Mouse (Mus musculus) testis, adult 2 months (tissue): ENCODE results near the gene Efcc1. TPM values are rescaled to one million over a fixed set of nuclear protein-coding genes. Genes with fewer than 3 reads are reported as not detected.
A peak's percentile ranks its signal among the peaks of the same experiment; 100 is the strongest.

Source experiments
- H3K27ac ChIP-seq: fragments of 200-500 bp; 2 replicates; pipeline ENCODE4 v1.5.1; 2012; ENCODE audit warnings: low read depth, low read length; ENCODE audit not compliant: control insufficient read depth, insufficient read depth
- H3K27me3 ChIP-seq: fragments of 200-500 bp; 2 replicates; pipeline ENCODE4 v1.6.1; 2012; ENCODE audit warnings: mild to moderate bottlenecking, low read length, moderate library complexity; ENCODE audit not compliant: control insufficient read depth, insufficient read depth
- H3K36me3 ChIP-seq: fragments of 200-500 bp; 2 replicates; pipeline ENCODE4 v1.6.1; 2012; ENCODE audit warnings: mild to moderate bottlenecking, low read length; ENCODE audit not compliant: control insufficient read depth, insufficient read depth
- H3K4me1 ChIP-seq: fragments of 200-500 bp; 2 replicates; pipeline ENCODE4 v1.6.1; 2012; ENCODE audit warnings: low read length; ENCODE audit not compliant: control insufficient read depth, insufficient read depth
- H3K4me3 ChIP-seq: fragments of 200-500 bp; 2 replicates; pipeline ENCODE4 v1.5.1; 2012; ENCODE audit warnings: low read depth, mild to moderate bottlenecking, low read length, moderate library complexity, mixed read lengths; ENCODE audit not compliant: control insufficient read depth
- CTCF ChIP-seq: fragments of 200-500 bp; IDR thresholded peaks from 2 replicates; pipeline ENCODE4 v1.5.1; 2012; ENCODE audit warnings: low read depth, mild to moderate bottlenecking, inconsistent platforms, low read length, moderate library complexity; ENCODE audit not compliant: control insufficient read depth, insufficient read depth, insufficient replicate concordance
- POLR2A ChIP-seq: fragments of 200-500 bp; IDR thresholded peaks from 2 replicates; pipeline ENCODE4 v1.6.1; 2012; ENCODE audit warnings: low read depth, mild to moderate bottlenecking, inconsistent platforms, low read length, moderate library complexity; ENCODE audit not compliant: control insufficient read depth
- polyA plus RNA-seq: library from polyadenylated mRNA; depleted of rRNA; stranded (reverse); fragments of >200 nt; gene quantifications from 2 replicates; pipeline ENCODE4 v1.2.3, GENCODE M21; 2012

The Efcc1 gene
- polyA plus RNA-seq, 1 experiment: 0.68 TPM

DNA sequence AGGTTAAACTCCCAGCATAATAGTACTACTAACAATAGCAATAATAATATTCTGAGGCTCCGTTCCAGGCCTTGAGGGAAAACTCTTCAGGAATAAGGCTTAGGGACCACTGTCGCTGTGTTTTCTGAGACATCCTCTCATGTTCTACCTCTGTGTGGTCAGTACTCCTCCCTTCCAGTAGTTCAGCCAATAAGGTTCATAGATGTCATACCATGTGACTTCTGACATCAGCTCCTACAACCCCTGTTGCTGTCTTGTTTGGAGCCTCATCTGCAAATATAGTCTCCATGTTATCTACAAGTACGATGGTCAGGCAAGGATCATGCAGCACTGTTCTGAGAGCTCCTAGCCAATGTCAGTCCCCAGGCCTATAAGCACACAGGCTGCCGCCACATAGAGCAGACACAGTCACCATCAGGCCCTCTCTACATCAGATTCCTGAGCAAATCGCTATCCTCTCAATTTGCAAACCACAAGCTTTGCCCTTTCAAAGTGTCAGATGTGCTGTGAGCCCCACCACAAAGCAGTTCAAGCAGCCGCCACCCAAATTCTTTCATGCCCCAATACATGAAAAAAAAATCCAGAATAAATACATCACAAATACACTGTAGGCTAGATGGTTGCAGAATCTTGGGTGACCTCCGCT lies 5.3 kb upstream of the Efcc1 start:
- no peak overlapping the region for H3K27ac ChIP-seq
- H3K4me1 ChIP-seq: peaks cover 13% of the 10 kb centered on the region
- no peak overlapping the region for H3K4me3 ChIP-seq
- H3K36me3 ChIP-seq: no peaks in the 10 kb centered on the region
- no peak for TF ChIP-seq POLR2A
- no peak for TF ChIP-seq CTCF
- H3K27me3 ChIP-seq: no peaks in the 10 kb centered on the region

DNA sequence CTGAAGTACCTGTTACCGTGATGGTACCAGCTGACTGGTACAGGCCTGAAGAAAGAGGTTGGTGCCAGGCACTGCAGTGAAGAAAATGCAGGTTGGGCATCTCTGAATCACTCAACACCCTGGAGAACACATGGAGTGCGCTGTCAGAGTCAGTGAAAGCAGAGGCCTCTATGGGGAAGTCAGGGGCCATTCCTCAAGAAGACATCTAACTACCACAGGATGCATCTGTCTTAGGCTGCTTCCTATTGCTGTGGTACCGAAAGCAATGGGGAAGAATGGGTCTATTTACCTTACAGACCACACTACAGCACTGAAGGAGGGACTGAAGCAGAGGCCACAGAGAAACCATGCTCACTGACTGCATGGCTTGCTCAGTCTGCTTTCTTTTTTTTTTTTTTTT lies 2.6 kb upstream of the Efcc1 start:
- Histone ChIP-seq H3K27me3 (no peaks in the 10 kb centered on the region; the same call in 1 of the 2 replicates), H3K27ac (no peak overlapping the region), H3K36me3 (no peaks in the 10 kb centered on the region), H3K4me1 (peaks cover 12% of the 10 kb centered on the region), H3K4me3 (no peak overlapping the region)
- TF ChIP-seq CTCF (no peak), POLR2A (no peak)

DNA sequence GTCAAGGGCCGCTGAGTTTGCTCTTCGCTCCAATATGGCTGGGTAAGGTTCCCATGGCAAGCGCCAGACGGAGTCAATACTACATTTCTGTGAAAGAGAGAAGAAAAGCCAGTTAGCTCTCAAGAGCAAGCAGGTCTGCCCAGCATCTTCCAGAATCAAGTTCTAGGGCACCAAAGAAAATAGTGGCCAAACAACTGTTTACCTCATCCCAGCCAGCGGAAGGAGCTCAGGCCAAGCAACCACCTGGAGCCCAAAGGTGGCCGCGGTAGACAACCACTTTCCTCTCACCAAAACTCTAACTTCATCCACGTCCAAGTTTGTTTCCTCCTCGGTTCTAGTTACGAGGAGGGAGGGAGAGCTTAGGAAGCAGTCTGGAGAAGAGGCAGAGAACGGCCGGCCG lies 528 bp upstream of the Efcc1 start:
- TF ChIP-seq POLR2A: no peak
- TF ChIP-seq CTCF: no peak
- peaks cover 7% of the 10 kb centered on the region for H3K4me1 ChIP-seq
- H3K27me3 ChIP-seq: no peaks in the 10 kb centered on the region; the same call in 1 of the 2 replicates
- H3K4me3 ChIP-seq: no peak overlapping the region; the same call in 1 of the 2 replicates
- no peaks in the 10 kb centered on the region for H3K36me3 ChIP-seq
- H3K27ac ChIP-seq: no peak overlapping the region

DNA sequence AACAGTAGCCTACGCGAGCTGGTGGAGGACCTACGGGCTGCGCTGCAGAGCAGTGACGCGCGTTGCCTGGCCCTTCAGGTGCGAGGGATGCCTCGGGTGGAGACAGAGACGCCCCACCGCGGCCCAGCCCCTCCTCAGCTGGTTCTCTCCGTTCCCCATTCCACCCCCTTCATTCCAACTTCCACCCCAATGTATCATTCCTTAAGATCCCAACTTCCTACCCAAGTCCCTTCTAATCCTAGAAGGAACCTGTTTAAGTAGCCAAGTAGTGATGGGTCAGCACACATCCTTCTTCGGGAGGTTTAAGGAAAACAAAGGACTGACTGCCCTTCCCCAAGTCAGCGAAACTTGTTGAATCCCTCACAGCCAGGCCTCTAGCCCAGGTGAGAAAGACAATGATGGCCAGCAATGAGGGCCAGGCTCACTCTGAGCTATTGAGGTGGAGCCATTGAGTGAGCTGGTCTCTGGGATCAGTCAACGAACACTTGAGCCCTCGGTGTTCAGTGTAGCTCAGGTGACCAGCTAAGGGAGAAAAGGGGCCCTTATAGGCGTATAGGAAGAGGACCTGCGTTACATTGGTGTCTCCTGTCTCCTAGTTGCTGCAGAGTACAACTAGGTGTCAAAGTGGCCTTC lies 910 bp downstream of the Efcc1 start:
- peak overlapping the region; percentile 59 for H3K4me3 ChIP-seq
- TF ChIP-seq CTCF: no peak
- no peak for TF ChIP-seq POLR2A
- no peaks in the 10 kb centered on the region for H3K36me3 ChIP-seq
- H3K4me1 ChIP-seq: peaks cover 7% of the 10 kb centered on the region
- no peaks in the 10 kb centered on the region; the same call in 1 of the 2 replicates for H3K27me3 ChIP-seq
- no peak overlapping the region for H3K27ac ChIP-seq

DNA sequence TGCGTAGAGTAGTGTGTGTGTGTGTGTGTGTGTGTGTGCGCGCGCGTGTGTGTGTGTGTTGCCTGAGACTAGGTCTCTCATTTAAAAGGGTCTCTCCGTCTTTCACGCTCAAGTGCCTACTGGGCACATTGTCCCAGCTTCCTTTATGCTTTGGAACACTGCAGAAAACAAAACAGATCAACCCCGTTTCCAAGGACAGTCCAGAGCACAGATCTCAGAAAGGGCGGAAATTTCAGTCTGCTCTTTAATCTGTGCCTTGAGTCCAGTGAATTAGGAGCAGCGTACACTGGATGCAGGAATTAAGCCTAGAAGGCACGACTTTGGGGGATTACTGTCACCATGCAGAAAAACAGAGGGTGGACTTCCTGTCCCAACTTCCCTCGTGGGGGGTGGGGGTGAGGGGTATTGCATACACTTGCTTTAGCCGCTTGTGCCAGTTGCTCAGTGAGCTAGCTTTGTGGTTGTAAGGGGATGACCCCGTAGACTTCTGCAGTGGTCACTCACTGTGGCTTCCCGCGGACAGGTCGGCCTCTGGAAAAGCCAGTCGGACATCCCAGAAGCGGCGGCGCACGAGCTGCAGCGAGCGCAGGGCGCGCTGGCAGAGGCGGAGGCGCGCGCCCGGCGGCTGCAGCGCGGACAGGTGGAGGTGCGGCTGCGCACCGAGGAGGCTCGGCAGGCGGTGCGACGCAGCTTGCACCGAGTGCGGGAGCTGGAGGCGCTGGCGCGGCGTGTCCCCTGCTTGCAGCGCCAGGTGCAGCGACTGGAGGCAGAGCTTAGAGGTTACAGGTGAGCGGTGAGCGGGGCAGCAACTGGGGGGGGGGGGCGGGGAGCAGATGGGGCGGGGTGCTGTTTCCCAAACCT lies 1.7 kb downstream of the Efcc1 start:
- TF ChIP-seq POLR2A: no peak
- TF ChIP-seq CTCF: no peak
- Histone ChIP-seq H3K4me3 (peak overlapping the region; percentile 39), H3K27me3 (no peaks in the 10 kb centered on the region; the same call in 1 of the 2 replicates), H3K27ac (no peak overlapping the region), H3K4me1 (peaks cover 7% of the 10 kb centered on the region), H3K36me3 (no peaks in the 10 kb centered on the region)

DNA sequence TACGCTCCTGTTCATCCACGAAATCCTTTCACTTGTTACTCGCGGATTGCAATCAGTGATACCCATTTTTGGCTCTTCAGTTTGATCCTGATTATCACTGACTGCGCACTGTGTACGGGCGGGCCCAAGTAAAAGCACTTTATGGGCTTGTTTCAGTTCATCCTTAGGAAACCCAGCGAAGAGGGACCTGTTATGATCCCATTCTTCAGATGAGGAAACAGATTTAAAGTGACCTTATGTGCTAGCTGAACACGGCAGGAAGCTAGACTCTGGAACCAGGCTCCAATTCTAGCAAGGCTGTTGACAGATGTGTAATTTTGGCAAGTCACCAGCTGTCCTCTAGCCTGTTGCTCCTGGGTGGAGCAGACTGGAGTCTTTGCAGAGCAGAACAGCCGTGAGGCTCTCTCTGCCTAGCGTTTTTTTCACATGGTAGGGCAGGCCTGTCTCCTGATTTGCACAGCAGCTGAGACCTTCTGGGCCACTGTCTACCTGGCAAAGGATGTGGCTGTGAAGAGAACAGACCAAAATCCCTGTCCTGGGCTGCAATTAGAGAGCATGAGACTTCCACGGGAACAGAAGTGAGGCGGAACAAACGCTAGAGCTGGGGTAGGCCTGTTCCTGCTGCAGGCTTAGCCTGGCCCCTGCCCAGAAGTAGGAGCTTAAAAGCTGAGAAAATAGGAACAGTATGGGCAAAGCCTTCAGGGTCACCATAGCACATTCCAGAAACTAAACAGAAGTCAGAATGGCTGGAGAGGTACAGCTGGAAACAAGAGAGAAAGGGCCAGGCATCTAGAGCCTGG lies 2.7 kb downstream of the Efcc1 start:
- no peak for TF ChIP-seq CTCF
- no peak for TF ChIP-seq POLR2A
- H3K27me3 ChIP-seq: no peaks in the 10 kb centered on the region; the same call in 1 of the 2 replicates
- peaks cover 7% of the 10 kb centered on the region for H3K4me1 ChIP-seq
- H3K36me3 ChIP-seq: no peaks in the 10 kb centered on the region
- no peak overlapping the region for H3K27ac ChIP-seq
- no peak overlapping the region for H3K4me3 ChIP-seq
